Mouse (Mus musculus): ENCODE measurements around the gene Zfp423.

Zfp423 gene

DNA sequence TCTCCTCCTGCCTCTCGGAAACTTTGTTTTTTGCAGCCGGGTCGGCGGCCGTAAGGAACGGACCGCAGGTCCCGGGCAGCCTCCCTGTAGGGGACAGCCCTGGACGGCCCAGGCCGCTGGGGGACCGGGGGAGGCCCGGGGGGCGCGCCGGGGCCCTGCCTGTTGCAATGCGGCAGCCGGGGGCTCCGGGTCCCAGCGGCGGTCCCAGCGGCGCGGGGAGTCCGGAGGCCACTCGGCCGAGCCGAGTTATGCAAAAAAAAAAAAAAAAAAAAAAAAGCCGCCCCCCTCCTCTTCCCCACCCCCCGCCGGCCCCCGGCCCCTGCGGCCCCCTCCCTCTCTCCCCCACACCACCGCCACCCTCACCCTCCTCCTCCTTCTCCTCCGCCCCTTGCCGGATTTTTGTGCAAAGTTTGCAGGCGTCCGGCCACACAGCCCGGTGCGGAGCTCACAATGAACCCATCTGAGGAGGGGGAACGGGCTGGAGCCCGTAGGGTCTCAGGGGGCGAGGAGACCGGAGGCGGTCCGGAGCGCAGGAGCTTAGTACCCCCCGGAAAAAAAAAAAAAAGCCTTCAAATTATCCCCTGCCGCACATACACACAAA is at the start of gene Zfp423:
TSS of gene Zfp423 (minus strand) at position 276 of the 601 bp plus-strand sequence.
- in situ Hi-C loops (cut with MboI, MseI): no loop called here

DNA sequence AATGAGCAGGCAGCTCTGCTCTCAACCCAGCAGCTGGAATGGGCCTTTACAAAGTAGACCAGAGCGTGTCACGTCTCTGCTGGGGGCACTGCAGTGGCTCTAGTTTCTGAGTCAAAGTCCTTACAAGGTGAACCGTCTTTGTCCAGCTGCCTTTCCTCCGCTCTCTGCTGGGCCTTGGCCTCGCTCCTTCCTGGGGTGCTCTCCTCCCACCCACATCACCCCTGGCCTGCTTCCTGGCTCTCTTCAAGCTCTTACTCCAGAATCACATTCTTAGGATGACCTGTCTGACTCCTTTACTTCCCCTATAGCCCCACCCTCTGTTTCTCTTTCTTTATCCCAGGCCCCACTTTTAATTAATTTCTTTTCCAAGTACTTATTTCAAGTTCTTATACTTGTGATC is 47.4 kb upstream of the Zfp423 start:
- in situ Hi-C loops (cut with MboI, MseI): no loop called here

DNA sequence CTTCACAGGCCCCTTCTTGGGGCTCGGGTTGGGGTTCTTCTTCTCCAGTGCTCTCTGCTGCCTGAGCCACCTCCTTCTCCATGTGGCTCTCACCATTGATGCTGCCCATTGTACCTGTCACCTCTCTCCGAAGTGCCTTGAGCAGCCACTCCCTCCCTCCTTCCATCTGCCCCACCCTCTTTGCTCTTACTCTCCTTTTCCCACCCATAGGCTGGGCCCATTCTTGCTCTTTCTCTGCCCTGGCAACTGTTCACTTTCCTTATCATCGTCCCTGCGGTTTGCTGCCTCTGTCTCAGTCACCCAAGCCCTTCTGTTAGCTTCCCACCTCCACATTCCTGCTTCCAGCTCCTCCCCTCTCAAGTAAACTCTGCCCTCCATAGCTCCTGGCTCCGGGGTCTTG is 25.4 kb upstream of the Zfp423 start:
- in situ Hi-C loops (cut with MboI, MseI): no loop called here

DNA sequence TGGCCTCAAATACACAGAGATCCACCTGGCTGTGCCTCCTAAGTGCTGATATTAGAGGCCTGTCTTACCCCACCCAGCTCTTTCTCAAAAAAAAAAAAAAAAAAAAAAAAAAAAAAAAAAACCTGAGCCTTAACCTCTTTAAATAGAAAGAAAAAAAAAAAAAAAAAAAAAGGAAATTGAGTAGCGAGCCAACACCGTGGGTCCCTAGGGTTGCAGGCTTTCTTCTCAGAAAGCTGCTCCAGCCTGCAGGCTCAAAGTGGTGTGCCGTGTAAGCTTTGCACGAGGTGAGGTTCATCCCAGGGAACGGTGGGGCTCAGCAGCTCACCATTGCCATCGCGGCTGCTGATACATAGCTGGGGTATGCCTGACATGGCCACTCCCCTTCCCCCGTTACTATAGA is 24.6 kb upstream of the Zfp423 start:
- in situ Hi-C loops (cut with MboI, MseI): no loop called here

DNA sequence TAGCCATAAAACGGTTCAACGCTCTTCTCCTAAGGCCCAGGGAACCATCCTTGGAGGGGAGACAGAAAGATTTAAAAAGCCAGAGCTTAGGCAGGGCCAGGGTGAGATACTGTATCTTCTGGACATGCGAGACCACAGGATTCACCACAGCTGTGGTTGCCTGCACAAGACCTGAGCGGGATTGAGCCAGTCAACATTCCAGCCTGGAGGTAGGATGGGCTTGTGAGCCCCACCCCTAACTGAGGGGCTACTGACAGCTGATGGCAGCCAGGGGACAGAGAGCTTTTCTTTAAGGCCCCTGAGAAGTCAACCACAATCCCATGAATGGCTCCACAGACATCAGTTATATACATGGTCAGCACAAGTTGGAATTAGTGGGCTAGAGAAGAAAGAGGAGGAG is 23.5 kb upstream of the Zfp423 start:
- in situ Hi-C loops (cut with MboI, MseI): no loop called here

DNA sequence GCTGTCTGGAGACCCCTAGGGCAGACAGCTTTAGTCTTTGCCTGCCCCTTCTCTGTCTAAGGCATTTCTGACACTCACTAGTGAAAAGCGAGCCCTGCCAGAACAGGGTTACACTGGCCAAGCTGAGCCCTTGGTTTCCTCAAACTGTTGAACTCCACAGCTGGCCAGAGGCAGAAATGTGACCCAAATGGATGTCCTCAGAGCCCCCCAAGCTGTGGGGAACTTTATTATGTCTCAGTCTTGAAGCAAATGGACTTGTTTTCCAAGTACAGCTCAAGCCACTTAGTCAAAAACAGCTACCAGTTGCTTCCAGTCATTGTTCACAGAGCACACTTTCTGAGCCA is 16.0 kb upstream of the Zfp423 start:
- in situ Hi-C loops (cut with MboI, MseI): no loop called here

DNA sequence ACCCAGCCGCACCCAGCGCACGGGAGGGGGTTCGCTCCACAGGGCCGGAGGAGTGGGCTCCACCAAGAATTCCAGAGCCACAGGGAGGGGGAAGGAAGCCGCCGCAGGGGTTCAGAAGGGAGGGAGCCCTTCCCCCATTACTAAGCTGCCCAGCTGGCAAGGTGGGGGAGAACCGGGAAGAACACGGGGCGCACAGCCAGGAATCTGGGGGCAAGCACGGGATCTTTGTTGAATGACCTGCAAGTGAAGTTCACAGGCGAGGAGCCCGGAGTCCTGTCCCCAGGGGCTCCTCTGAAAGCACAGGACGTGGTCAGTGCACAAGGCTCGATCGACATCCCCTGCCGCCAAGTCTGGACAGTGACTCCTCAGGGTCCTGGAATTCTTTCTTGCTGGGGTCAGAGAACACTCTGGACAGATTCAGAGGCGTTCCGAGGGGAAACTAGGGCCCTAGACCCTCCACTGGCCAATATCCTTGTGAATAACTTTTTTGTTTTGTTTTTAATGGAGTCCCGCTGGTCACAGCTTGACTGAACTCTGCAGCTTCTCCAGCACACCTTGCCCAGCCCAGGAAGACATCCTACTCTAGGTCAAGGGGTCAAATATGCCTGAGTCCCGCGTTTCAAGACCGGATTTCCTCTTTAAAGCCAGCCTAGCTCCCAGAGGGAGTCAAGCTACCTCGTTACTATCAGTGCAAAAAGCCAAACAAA is 15.5 kb upstream of the Zfp423 start:
- in situ Hi-C loops (cut with MboI, MseI): no loop called here

DNA sequence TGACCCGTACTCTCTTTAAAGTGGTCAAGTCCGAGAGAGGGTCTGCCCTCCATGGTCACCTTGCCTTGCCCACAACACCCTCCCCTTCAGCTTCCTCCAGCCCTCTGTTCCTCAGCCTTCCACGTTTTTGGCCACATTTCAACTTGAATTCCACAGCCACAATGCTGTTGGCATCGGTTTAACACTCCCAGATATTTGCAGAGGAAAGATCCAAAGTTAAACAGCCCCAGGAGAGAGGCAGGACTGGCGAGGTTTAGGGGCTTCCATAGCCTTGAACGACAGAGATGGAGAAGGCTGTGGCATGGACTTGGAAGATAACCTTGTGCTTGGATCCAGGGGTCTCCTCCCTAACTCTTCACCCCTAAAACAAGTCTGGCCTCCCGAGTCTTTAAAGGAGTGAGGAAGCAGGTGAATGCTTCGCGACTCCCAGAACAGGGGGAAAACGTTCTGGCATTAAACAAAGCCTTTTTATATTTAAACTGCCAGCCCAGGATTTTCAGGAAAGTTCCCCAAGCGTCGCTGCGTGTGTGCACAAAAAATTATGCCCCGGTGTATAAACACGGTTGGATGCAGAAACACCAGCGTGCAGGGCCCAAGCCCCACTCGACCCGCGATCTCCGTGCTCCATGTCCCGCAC is 14.8 kb upstream of the Zfp423 start:
- in situ Hi-C loops (cut with MboI, MseI): no loop called here

DNA sequence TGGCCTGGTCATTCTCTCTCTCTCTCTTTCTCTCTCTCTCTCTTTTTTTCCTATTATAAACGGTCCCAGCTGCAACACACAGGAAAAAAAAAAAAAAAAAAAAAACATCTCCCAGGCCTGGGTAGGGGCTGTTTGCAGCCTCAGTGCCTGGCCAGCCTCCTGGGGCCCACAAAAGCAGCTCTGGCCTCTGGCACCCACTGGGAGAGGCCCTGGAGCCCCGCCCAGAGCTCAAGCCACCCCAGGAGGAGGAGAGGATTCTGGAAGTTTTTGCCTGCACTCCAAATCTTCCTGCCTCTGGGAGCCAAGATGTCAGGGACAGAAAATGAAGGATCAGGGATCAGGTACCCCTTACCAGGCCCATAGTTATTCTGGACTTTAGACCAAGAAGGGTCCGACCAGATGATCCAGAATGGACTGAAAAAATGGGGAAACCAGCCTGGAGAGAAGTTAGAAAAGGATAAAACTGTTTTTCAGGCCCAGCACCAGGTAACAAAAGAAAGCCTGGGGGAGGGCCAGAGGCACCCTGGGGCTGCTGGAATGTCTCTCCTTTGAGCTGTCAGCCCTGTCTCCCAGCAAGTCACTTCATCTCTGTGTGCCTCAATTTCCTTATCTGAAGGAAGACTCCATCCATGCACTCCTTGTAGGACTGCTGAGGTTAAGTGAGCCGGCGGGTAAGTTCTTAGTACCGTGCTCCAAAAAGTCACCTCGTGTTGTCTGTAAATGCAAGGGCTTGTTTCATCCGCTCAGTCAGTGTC is 8.6 kb upstream of the Zfp423 start:
- in situ Hi-C loops (cut with MboI, MseI): no loop called here

DNA sequence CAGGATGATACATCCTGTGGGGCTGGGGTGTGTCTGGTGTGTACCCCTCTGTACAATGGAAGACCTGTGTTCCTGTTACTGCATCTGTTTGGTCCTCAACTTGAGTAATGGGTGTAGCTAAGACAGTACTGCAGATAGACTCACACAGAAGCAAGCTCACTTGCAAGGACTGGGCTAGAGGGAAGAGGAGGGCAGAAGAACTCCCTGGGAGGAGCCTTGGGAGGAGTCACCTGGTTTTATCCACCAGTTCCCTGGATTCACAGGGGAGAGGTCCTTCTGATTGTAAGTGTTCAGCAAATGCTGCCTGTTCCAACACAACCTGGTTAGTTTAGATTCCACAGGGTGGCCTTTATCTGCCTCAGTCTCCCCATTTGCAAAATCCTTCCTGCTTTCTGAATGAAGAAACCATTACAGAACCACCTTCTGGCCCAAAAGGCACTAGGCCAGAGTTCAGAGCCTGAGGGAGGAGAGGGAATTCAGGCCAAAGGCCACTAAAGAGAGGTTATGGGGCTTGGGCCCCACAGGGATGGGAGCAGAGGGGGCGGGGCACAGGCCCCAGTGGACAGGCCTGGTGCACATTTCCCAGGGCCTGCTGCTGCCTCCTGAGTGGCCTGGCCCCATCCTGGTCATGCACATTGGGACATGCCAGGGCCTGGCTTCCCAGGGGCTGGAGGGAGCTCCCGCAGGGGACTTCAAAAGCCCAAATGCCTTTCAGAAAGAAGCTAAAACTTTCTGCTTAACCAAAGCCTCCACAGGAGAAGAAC is 7.8 kb upstream of the Zfp423 start:
- in situ Hi-C loops (cut with MboI, MseI): no loop called here

DNA sequence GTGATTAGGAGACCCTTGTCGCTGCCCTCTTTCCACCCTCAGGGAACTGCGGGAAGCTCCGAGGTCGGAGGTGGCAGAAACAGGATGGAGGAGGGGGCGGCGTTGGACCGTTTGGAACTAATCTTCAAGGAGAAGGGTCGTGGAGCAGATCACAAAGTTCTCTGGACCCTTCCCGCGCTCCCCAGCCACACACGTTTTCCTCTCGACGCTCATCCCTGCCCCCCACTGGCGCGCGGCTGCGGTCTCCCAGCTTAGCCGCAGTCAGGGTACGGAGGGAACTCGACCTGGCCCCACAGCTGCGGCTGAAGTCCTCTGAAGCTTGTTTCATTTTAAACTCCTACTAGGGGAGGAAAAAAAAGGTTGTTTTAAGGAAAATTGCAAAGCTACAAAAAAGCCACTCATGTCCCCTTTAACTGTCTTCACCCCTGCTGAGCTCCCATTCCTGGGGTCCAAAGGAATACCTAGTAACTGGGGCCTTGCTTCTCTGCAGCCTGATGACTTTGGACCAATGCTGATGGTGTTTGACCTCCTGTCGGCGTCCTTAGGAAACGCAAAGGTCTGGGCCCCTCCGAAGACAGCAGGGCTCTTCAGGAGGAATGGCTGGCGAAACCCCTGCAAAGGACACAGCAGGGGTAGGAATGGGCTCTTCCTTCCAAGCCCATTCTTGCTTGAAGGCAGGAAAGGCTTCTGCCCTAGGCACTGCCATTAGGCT is 3.3 kb upstream of the Zfp423 start:
- in situ Hi-C loops (cut with MboI, MseI): no loop called here

DNA sequence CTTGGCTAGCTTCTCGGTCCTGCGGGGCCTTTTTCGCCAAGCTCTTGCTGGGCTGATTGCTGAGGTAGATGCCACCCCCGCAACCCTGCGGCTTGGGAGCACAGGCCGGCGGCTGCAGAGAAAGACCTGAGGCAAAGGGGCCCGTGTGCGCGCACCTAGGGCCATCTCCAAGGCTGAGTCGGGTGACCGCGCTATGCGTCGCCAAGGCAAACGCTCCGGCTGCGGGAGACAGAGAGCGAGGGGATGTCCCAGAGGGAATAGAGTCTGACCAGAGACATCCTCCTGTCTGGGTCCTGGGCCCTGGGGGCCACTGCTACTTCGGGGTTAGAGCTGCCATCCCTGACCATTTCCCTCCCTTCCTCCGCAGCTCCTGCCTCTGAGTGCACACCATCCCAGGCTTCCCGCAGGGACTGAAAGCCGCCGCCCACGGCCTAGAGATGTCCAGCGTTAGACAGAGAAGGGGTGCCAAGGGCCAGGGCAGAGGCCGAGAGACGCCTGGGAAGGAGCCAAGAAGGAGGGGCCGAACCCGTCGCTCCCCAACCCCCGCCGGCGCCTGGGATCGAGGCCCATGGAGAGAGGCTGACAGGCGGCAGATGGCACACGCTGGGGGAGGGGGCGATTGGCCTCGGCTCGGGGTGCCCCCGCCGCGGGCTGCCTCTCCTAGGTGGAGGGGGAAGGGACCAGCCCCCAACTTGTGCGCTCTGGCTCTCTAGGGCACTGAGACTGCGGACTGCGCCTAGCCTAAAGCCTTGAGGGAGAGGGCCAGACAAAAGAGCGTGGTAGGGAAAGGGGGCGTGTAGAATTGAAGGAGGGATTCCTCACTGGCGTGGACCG is 2.5 kb upstream of the Zfp423 start:
- in situ Hi-C loops (cut with MboI, MseI): no loop called here

DNA sequence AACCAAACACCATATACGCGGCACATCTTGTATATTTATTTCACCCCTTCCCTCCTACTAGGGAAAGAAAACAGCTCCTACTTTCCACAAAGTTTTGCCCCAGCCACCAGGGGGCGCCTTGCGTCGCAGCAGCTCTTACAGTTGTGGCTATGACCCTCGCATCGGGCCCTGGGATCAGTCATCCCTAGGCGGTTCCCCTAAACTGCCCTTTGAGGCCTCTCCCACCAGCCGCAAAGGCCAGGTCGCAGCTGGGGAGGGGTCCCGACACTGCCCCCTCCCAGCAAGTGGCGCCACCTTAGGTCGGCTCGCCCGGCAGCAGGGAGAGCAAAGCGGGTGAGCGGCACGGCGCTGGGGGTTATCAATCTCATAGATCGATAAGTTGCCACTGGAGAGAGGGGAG is 1.7 kb upstream of the Zfp423 start:
- in situ Hi-C loops (cut with MboI, MseI): no loop called here

DNA sequence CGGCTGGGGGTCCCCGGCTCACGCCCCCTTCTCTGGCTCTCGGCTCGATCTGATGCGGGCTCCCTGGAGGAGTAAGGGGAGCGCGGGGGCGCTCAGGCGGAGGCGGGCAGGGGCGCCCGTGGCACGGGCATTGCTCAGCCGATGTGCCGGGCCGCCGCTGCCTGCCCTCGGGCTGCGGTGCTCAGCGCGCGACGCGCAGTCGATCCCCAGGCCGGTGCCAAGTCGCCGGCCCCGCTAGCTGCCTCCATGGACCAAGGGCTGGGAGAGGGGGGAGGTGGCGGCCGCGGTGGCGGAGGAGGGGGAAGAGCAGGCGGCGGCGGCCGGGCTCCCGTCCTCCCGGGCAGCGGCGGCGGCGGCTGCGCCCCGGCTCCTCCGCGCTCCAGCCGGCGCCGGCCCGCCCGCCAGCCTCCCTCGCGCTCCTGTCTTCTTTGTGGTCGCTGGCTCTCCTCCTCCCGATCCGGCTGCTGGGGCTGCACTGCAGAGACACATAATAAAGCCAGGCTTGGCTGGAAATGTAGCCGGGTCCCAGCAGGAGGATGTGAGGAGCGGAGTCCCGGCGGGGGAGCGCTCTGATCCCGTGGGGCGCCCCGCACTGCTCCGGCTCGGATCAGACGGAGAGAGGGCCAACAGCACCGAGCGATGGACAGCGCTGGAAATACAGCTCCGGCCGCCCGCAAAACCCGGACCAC is 810 bp upstream of the Zfp423 start:
- in situ Hi-C loops (cut with MboI, MseI): no loop called here

DNA sequence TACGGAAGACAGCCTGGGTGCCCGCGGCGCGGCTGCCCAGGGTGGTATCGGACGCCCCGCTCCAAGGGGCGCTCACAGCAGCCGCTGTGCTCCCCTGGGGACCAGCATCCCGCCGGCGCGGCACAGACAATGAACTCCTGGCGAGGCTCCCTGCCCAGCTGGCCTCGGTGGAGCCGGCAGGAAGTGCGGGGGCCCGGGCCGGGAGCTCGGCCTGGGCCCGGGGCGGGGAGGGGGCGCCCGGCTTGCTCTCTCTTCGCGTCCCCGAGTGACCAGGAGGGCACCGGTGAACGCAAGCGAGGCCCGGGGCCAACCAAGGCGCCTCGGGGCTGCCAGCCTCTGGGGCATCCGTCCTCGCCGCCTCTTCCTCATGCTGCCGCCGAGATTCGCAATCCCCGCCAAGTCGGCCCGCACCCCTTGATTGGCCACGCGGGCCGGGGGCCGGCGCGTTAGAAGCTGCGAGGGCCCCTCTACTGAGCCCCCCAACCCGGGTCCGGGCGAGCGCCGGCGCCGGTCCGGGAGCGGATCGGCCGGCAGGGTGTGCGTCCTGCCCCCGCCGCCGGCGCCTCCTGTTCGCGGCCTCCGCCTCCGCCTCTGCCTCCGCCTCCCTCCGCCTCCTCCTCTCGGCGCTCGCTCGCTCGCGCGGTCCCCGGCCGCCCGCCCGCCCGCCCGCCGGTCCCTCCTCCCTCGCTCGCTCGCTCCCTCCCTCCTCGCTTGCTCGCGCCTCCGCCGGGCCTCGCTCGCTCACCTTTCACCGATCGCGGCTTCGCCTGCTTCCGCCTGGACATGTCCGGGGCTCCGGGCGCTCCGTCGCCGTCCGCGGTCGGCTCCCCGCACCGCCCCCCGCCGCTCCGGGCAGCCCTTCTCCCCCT is 710 bp downstream of the Zfp423 start:
- in situ Hi-C loops (cut with MboI, MseI): no loop called here

DNA sequence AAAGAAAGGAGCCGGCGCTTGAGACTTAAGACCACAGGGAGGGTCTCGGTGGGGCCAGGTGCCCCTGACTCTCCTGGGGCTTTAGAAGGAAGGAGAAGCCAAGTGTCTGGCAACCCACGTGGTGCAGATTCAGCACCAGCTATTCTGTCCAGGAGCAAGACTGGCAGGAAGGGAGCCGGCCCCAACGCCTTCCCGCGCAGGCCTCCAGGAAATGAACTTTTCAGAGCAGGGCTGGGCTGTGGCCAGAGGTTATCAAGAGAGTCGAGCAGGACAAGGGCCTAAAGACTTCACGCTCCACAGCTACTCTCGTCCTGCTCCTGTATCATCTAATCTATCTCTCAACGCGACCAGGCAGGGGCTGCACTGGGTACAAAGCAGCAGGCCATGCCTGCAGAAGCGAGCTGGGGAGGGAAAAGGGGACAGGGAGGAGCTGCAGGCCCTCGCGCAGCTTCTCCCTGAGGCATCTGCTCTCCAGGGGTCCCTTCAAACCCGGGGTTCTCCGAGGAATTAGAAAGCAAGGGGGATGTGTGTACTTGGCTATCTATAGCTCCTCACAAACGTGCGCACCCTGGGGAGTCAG is 1.4 kb downstream of the Zfp423 start:
- in situ Hi-C loops (cut with MboI, MseI): no loop called here

DNA sequence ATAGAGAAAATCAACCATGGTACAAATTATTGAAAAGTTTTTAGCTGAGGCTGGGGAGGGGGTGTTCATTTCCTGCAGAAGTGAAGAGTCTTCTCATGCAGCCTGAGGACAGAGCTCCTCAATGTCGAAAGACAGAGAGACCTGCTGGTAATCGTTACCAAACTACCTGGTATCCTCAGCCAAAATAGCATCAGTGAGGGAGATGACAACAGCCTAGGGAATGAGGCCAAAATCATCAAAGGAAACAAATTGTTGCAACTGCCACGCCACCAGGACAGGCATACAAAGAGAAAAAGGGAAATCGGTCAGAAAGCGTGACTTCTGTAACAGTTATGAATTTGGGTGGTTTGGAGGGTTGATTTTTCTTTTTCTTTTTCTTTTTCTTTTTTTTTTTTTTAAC is 3.4 kb downstream of the Zfp423 start:
- in situ Hi-C loops (cut with MboI, MseI): no loop called here

DNA sequence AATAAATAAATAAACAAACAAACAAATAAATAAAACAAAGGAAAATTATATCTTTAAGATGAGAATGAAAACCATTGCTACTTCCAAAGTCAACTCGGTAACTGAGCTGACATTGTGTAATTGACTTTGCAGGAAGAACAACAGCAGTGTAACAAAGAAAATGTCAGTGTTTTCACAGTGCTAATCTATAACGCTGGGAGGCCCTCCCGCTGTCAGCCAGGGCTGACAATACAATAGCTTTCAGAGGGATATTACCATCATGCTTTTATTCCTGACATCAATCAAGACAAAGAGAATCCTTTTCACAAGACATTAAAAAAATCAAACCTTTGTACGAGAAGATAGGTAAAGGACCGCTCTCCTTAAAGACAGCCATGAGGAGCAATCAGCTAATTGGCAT is 5.9 kb downstream of the Zfp423 start:
- in situ Hi-C loops (cut with MboI, MseI): no loop called here
